Mouse (Mus musculus): ENCODE results near the gene Gltpd2. TPM values are rescaled to one million over a fixed set of nuclear protein-coding genes. Genes with fewer than 3 reads are reported as not detected.

Gene Gltpd2
- polyA plus RNA-seq, 1 experiment = not detected

GRCm38 (mm10) chr11:70511242-70511641 is 7.8 kb upstream of the Gltpd2 start:
- Histone ChIP-seq H3K27me3 (ENCODE audit: control insufficient read depth, insufficient read depth, insufficient read length) (peaks cover 43% of the 10 kb centered on the region), H3K79me2 (ENCODE audit: control insufficient read depth, insufficient read depth) (no peaks in the 10 kb centered on the region), H3K79me3 (ENCODE audit: low read depth) (no peaks in the 10 kb centered on the region), H3K4me3 (ENCODE audit: insufficient read depth, poor library complexity, severe bottlenecking) (no peak overlapping the region), H3K36me3 (ENCODE audit: control insufficient read depth, insufficient read depth) (no peaks in the 10 kb centered on the region), H3ac (ENCODE audit: control insufficient read depth, insufficient read length, low read depth) (no peak overlapping the region)
- no peak for TF ChIP-seq FOSL1 (IDR thresholded peaks at IDR 0.05; ENCODE audit: insufficient read depth, low read length, poor library complexity, severe bottlenecking)
- no peak for TF ChIP-seq USF1 (IDR thresholded peaks at IDR 0.05; ENCODE audit: low read depth)
- TF ChIP-seq MYOG (IDR thresholded peaks at IDR 0.05; ENCODE audit: control insufficient read depth, extremely low read depth, insufficient read length) = no peak
- TF ChIP-seq CTCF (IDR thresholded peaks at IDR 0.05; ENCODE audit: control insufficient read depth, insufficient read depth, insufficient read length) = no peak
- TF ChIP-seq MYOD1 (IDR thresholded peaks at IDR 0.05; ENCODE audit: control insufficient read depth, insufficient read length, low read depth) = no peak

- H3K27me3 ChIP-seq (ENCODE audit: control insufficient read depth, insufficient read depth, insufficient read length) = peaks cover 43% of the 10 kb centered on the region
- no peaks in the 10 kb centered on the region for H3K36me3 ChIP-seq (ENCODE audit: control insufficient read depth, insufficient read depth)
- TF ChIP-seq CTCF (IDR thresholded peaks at IDR 0.05; ENCODE audit: control insufficient read depth, insufficient read depth, insufficient read length) (no peak), CEBPB (IDR thresholded peaks at IDR 0.05; ENCODE audit: low read depth) (no peak), MYOG (IDR thresholded peaks at IDR 0.05; ENCODE audit: control insufficient read depth, extremely low read depth, insufficient read length) (no peak), MAX (IDR thresholded peaks at IDR 0.05) (no peak), FOSL1 (IDR thresholded peaks at IDR 0.05; ENCODE audit: insufficient read depth, low read length, poor library complexity, severe bottlenecking) (no peak), USF1 (IDR thresholded peaks at IDR 0.05; ENCODE audit: low read depth) (no peak), MYOD1 (IDR thresholded peaks at IDR 0.05; ENCODE audit: control insufficient read depth, insufficient read length, low read depth) (no peak)
- H3ac ChIP-seq (ENCODE audit: control insufficient read depth, insufficient read length, low read depth) = no peak overlapping the region
- no peaks in the 10 kb centered on the region for H3K79me2 ChIP-seq (ENCODE audit: control insufficient read depth, insufficient read depth)
- no peak overlapping the region for H3K4me3 ChIP-seq (ENCODE audit: insufficient read depth, poor library complexity, severe bottlenecking)
- H3K79me3 ChIP-seq (ENCODE audit: low read depth) = no peaks in the 10 kb centered on the region
These were observed 7.2 kb upstream of the Gltpd2 start for GRCm38 (mm10) chr11:70511825-70512224.

GRCm38 (mm10) chr11:70512709-70513342 is 6.2 kb upstream of the Gltpd2 start:
- H3K79me3 ChIP-seq (ENCODE audit: low read depth) = no peaks in the 10 kb centered on the region
- H3K79me2 ChIP-seq (ENCODE audit: control insufficient read depth, insufficient read depth) = no peaks in the 10 kb centered on the region
- no peak overlapping the region for H3K4me3 ChIP-seq (ENCODE audit: insufficient read depth, poor library complexity, severe bottlenecking)
- no peak for TF ChIP-seq MYOG (IDR thresholded peaks at IDR 0.05; ENCODE audit: control insufficient read depth, extremely low read depth, insufficient read length)
- H3K36me3 ChIP-seq (ENCODE audit: control insufficient read depth, insufficient read depth) = no peaks in the 10 kb centered on the region
- no peak overlapping the region for H3ac ChIP-seq (ENCODE audit: control insufficient read depth, insufficient read length, low read depth)
- peaks cover 41% of the 10 kb centered on the region for H3K27me3 ChIP-seq (ENCODE audit: control insufficient read depth, insufficient read depth, insufficient read length)

DNA sequence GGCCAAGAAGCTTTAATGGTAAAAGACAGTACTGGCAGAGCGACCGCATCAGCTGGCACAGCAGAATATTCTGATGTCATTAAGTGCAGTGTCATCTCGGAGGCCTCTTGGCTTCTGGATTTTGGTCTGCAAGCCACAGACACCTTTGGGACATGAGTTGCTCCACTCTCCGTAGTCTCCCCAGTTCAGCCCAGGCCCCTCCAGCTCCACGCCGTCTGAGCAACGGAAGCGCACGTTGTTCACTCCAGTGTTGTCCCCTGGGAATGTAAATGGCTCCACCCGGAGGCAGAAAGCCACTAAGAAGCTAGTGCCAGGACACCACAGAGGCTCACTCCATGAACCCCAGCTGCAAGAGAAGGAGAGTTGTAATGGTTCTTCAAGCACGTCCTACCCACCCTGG is 5.5 kb upstream of the Gltpd2 start:
- Histone ChIP-seq H3K79me3 (ENCODE audit: low read depth) (no peaks in the 10 kb centered on the region), H3K36me3 (ENCODE audit: control insufficient read depth, insufficient read depth) (no peaks in the 10 kb centered on the region), H3K27me3 (ENCODE audit: control insufficient read depth, insufficient read depth, insufficient read length) (peaks cover 34% of the 10 kb centered on the region), H3K79me2 (ENCODE audit: control insufficient read depth, insufficient read depth) (no peaks in the 10 kb centered on the region), H3K4me3 (ENCODE audit: insufficient read depth, poor library complexity, severe bottlenecking) (no peak overlapping the region), H3ac (ENCODE audit: control insufficient read depth, insufficient read length, low read depth) (no peak overlapping the region)
- TF ChIP-seq USF1 (IDR thresholded peaks at IDR 0.05; ENCODE audit: low read depth) (no peak), CTCF (IDR thresholded peaks at IDR 0.05; ENCODE audit: control insufficient read depth, insufficient read depth, insufficient read length) (no peak), MYOD1 (IDR thresholded peaks at IDR 0.05; ENCODE audit: control insufficient read depth, insufficient read length, low read depth) (no peak), MYOG (IDR thresholded peaks at IDR 0.05; ENCODE audit: control insufficient read depth, extremely low read depth, insufficient read length) (no peak), CEBPB (IDR thresholded peaks at IDR 0.05; ENCODE audit: low read depth) (no peak), MAX (IDR thresholded peaks at IDR 0.05) (no peak)

DNA sequence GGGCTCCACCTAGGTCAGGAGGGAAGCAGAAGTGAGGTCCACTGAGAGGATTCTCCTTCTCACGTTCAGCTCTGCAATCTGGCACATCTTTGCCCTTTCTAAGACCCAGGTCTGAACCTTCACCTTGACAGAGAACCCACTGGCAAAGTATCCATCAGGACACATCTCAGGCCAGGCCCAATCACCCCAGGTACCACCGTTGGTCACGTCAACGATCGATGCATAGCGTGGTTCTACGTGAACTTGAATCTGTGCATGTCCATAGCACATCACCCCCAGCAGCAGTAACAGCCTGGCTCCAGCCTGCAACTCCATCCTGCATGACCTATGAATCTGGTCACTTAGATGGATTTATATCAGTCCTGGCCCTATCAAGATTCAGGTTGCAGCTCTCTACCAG is 4.7 kb upstream of the Gltpd2 start, which contains the start of gene Vmo1:
TSS of gene Vmo1 (minus strand) at position 329 of the 400 bp plus-strand sequence.
- Histone ChIP-seq H3K79me3 (ENCODE audit: low read depth) (no peaks in the 10 kb centered on the region), H3K79me2 (ENCODE audit: control insufficient read depth, insufficient read depth) (no peaks in the 10 kb centered on the region), H3K36me3 (ENCODE audit: control insufficient read depth, insufficient read depth) (no peaks in the 10 kb centered on the region), H3K27me3 (ENCODE audit: control insufficient read depth, insufficient read depth, insufficient read length) (peaks cover 26% of the 10 kb centered on the region), H3ac (ENCODE audit: control insufficient read depth, insufficient read length, low read depth) (no peak within 1 kb of the TSS), H3K4me3 (ENCODE audit: insufficient read depth, poor library complexity, severe bottlenecking) (no peak within 1 kb of the TSS)
- no peak for TF ChIP-seq MYOD1 (IDR thresholded peaks at IDR 0.05; ENCODE audit: control insufficient read depth, insufficient read length, low read depth)
- TF ChIP-seq CTCF (IDR thresholded peaks at IDR 0.05; ENCODE audit: control insufficient read depth, insufficient read depth, insufficient read length) = no peak
- no peak for TF ChIP-seq CEBPB (IDR thresholded peaks at IDR 0.05; ENCODE audit: low read depth)
- no peak for TF ChIP-seq USF1 (IDR thresholded peaks at IDR 0.05; ENCODE audit: low read depth)
- no peak for TF ChIP-seq FOSL1 (IDR thresholded peaks at IDR 0.05; ENCODE audit: insufficient read depth, low read length, poor library complexity, severe bottlenecking)
- TF ChIP-seq MAX (IDR thresholded peaks at IDR 0.05) = no peak
- no peak for TF ChIP-seq MYOG (IDR thresholded peaks at IDR 0.05; ENCODE audit: control insufficient read depth, extremely low read depth, insufficient read length)

DNA sequence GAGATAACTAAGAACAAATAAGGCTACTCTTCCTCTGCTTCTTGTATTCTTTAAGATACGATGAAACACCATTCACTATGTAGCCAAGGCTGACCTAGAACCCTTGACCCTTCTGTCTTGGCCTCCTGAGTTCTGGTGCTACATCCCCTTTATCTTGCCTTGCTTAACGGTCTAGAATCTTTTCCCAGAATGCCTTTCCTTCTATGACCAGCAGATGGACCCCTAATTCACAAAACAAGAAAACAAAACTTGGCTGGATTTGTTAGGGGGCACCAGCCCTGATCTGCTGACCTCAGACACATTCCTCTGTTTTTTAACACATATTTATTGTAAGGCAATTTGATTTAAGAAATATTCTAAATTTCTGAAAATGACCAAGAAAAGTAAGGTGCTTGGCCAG is 2.6 kb upstream of the Gltpd2 start:
- Histone ChIP-seq H3K79me3 (ENCODE audit: low read depth) (no peaks in the 10 kb centered on the region), H3K4me3 (ENCODE audit: insufficient read depth, poor library complexity, severe bottlenecking) (no peak overlapping the region), H3K27me3 (ENCODE audit: control insufficient read depth, insufficient read depth, insufficient read length) (peaks cover 12% of the 10 kb centered on the region), H3K36me3 (ENCODE audit: control insufficient read depth, insufficient read depth) (no peaks in the 10 kb centered on the region), H3K79me2 (ENCODE audit: control insufficient read depth, insufficient read depth) (no peaks in the 10 kb centered on the region), H3ac (ENCODE audit: control insufficient read depth, insufficient read length, low read depth) (no peak overlapping the region)
- TF ChIP-seq CTCF (IDR thresholded peaks at IDR 0.05; ENCODE audit: control insufficient read depth, insufficient read depth, insufficient read length) (no peak), USF1 (IDR thresholded peaks at IDR 0.05; ENCODE audit: low read depth) (no peak), MYOG (IDR thresholded peaks at IDR 0.05; ENCODE audit: control insufficient read depth, extremely low read depth, insufficient read length) (no peak), MAX (IDR thresholded peaks at IDR 0.05) (no peak), CEBPB (IDR thresholded peaks at IDR 0.05; ENCODE audit: low read depth) (no peak), MYOD1 (IDR thresholded peaks at IDR 0.05; ENCODE audit: control insufficient read depth, insufficient read length, low read depth) (no peak), FOSL1 (IDR thresholded peaks at IDR 0.05; ENCODE audit: insufficient read depth, low read length, poor library complexity, severe bottlenecking) (no peak)
